Mouse (Mus musculus) heart, postnatal 25 days (tissue): ENCODE results near the gene Dnajb2. TPM values are rescaled to one million over a fixed set of nuclear protein-coding genes. Genes with fewer than 3 reads are reported as not detected.

Source experiments
- DNase-seq: peaks from one replicate; pipeline ENCODE4 v3.0.0; 2022; ENCODE audit warnings: low spot score
- intact Hi-C: fragments of 180-260 bp; cut with DNase I; formaldehyde crosslinking; loops from one replicate; pipeline ENCODE4 v1.15.1; 2025
- microRNA-seq: library from miRNA; unstranded; fragments of <30 nt; microRNA quantifications from one replicate; pipeline ENCODE4 v1.2.0, GENCODE M21; 2022
- total RNA-seq, 2 experiments: library from RNA; stranded (reverse); gene quantifications; 2 replicates each; pipeline ENCODE4 v1.2.3; 2021

Gene Dnajb2
- total RNA-seq, 2 experiments from 2014 or later, result 90.4 to 100 TPM

DNA sequence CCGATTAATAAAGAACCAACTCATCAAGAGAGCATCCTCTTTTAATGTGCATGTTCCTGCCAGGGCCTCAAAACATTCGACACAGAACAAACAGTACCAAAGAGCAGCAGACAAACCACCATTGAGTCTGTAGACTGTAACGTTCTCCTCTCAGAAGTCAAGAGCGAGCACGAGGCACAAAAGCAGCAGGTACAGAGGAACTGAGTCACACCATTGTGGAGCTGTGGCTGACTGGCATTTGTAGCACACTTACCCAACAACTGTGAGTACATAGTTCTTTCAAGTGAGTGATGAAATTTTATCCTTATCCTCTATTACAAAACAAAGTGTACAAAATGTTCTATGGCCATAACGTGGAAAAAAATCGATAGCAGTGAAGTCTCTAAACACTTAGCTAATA, 48.7 kb downstream of the Dnajb2 start:
- intact Hi-C loops, result no loop called here
- DNase-seq, result no peak

GRCm38 (mm10) chr1:75289376-75289775, 53.2 kb downstream of the Dnajb2 start:
- intact Hi-C loops, result no loop called here
- DNase-seq, result peak; percentile 18

DNA sequence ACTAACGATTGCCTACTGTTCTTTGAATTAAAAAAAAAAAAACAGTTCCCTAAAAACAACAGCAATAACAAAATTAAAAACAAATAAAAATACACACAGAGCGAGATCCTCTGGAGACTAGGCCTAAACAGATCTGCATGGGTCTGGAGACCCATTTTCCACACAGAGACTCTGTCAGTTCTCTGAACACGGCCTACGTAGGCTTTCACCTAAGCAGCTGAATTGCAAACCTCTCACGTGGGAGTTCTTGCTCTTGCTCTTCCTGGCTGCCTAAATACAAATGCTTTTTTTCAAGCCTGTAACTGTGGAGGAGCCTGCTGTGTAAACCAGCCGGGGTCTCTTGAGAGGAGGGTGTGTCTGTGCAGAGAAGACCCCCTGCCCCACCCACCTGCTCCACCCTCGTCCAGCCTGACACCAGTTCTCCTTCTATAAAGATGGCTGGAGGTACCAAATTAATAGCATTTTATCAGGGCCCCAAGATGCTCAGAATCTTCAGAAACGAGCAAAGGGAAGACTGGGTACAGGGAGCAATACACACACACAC, 53.8 kb downstream of the Dnajb2 start:
- intact Hi-C loops, result no loop called here
- DNase-seq, result no peak

GRCm38 (mm10) chr1:75290582-75290981, 54.4 kb downstream of the Dnajb2 start:
- intact Hi-C loops, result no loop called here
- DNase-seq, result no peak

- intact Hi-C loops, result no loop called here
Observed at GRCm38 (mm10) chr1:75291321-75291720, 55.1 kb downstream of the Dnajb2 start.

DNA sequence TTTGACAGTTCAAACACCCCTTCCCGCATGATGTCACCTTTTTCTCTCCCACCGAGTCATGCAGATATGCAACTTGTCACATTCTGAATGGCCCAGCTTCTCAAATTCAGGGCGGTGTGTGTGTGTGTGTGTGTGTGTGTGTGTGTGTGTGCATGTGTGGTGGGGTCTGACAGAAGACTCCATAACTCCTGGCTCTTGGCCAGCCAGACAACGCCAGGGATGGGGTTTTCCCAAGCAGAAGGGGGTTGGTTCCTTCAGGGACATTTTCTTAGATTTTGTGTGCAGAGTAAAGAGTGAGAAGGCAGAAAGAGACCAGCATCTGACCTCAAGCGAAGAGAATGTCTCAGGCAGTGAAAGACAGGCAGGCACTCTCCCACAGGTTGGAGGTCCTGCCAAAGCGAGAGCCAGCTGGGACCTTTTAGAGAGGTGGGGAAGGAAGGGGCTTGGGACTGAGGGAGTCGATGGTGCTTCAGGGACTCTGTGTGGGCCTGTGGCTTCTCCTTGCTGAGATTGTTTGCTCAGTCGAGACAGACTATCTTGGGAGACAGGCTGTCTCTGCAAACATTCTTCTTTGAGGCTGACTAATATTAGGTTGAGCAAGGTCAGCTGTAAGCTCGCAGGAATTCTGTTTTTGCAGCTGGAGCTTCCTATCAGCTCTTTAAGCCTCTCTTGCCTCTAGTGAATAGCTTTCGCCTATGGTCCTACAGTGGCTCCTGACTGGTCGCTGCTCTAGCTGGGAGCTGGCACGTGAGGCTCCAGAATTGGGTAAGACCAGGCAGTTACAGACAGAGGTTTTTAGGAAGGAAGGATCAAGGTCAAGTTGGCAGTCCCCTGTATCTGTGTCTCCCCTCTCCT, 56.5 kb downstream of the Dnajb2 start:
- intact Hi-C loops, result no loop called here
- no peak for DNase-seq

More at GRCm38 (mm10) chr1:75291321-75291720, 55.1 kb downstream of the Dnajb2 start:
- no peak for DNase-seq

GRCm38 (mm10) chr1:75293331-75293701, 57.1 kb downstream of the Dnajb2 start:
- DNase-seq, result no peak
- intact Hi-C loops, result no loop called here

DNA sequence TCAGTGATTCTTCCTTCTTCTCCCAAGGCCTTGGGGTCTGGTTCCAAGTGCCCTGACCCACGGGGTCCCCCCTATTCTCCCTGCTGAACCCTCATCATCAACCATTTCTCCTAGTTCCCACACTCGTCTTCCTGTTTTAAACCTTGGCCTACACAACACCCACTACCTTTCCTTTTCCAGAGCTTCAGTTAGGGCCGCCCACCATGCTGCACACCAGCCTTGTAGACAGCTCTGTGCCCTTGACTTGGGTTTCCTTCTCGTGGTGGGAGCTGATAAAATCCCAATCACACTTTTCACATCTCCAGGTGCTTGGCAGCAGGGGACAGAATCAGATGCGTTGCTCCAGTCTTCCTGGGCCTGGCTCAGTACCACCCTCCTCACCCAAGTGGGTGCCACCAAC, 58.1 kb downstream of the Dnajb2 start:
- intact Hi-C loops, result no loop called here
- DNase-seq, result no peak

Small RNA genes lying within 50 kb of the gene (microRNA-seq; reads per million reads assigned to microRNA genes)
- not detected for gene Gm27943

Other genes starting within 250 kb of the Dnajb2 start
- 1 to 10 TPM; 3.9 to 4.0 TPM for gene Nhej1, start 111.2 kb upstream of the Dnajb2 start, total RNA-seq
- gene Slc23a3, start 102.5 kb upstream of the Dnajb2 start, total RNA-seq, result 1 to 10 TPM in 1 of 2 experiments, under 1 TPM in 1; 0.86 to 1.1 TPM
- 10 to 100 TPM; 21.3 to 23.7 TPM for gene Cnppd1, start 93.7 kb upstream of the Dnajb2 start, total RNA-seq
- 10 to 100 TPM; 19.5 to 23.5 TPM for gene Retreg2, start 93.6 kb upstream of the Dnajb2 start, total RNA-seq
- gene Zfand2b, start 67.8 kb upstream of the Dnajb2 start, total RNA-seq, result 10 to 100 TPM; 14.2 to 15.3 TPM
- gene Abcb6, start 56.0 kb upstream of the Dnajb2 start, total RNA-seq, result 10 to 100 TPM; 26.1 to 29.6 TPM
- gene Ankzf1, start 44.3 kb upstream of the Dnajb2 start, total RNA-seq, result 10 to 100 TPM; 11.2 to 12.9 TPM
- gene Atg9a, start 44.2 kb upstream of the Dnajb2 start, total RNA-seq, result 10 to 100 TPM; 68.2 to 72.9 TPM
- gene Glb1l, start 25.6 kb upstream of the Dnajb2 start, total RNA-seq, result 1 to 10 TPM; 2.3 to 4.0 TPM
- gene Stk16, start 25.6 kb upstream of the Dnajb2 start, total RNA-seq, result 10 to 100 TPM; 45.2 to 48.8 TPM
- 1,000 to 10,000 TPM; 1,036 to 1,088 TPM for gene Tuba4a, start 16.5 kb upstream of the Dnajb2 start, total RNA-seq
- gene A630095N17Rik, start 4.3 kb upstream of the Dnajb2 start, total RNA-seq, result not detected
- under 1 TPM; 0.86 to 0.92 TPM for gene Ptprn, start 28.1 kb downstream of the Dnajb2 start, total RNA-seq
- not detected for gene Resp18, start 42.0 kb downstream of the Dnajb2 start, total RNA-seq
- 10 to 100 TPM; 81.8 to 82.7 TPM for gene Dnpep, start 81.6 kb downstream of the Dnajb2 start, total RNA-seq
- gene Des, start 123.9 kb downstream of the Dnajb2 start, total RNA-seq, result 1,000 to 10,000 TPM; 1,261 to 1,294 TPM
- gene Speg, start 138.9 kb downstream of the Dnajb2 start, total RNA-seq, result 100 to 1,000 TPM; 141 to 144 TPM
- 10 to 100 TPM; 36.6 to 37.3 TPM for gene Gmppa, start 199.5 kb downstream of the Dnajb2 start, total RNA-seq
- not detected for gene Asic4, start 214.0 kb downstream of the Dnajb2 start, total RNA-seq
- 10 to 100 TPM; 26.4 to 28.2 TPM for gene Chpf, start 242.9 kb downstream of the Dnajb2 start, total RNA-seq
- under 1 TPM; 0.42 to 0.61 TPM for gene Tmem198, start 243.1 kb downstream of the Dnajb2 start, total RNA-seq